Mouse (Mus musculus) lung, postnatal 0 days (tissue): ENCODE measurements at regions not wholly inside any gene's neighbourhood (a gene's known extent, or its start where the extent isn't known, plus 50 kb on each side); places are given as distances from the start of the nearest gene placed in this dataset.

Experiments
- ATAC-seq: fragments of 200-750 bp; cut with Nextera tagmentation; 2 replicates; pipeline ENCODE4 v1.8.0; 2017; ENCODE audit warnings: moderate library complexity
- DNase-seq: peaks from one replicate; pipeline ENCODE4 v3.0.0-alpha.2; 2016; ENCODE audit warnings: low spot score
- H3K27ac ChIP-seq: fragments of 300-500 bp; sonication (generic); 2 replicates; pipeline ENCODE4 v1.5.1; 2014; ENCODE audit warnings: antibody characterized with exemption, mild to moderate bottlenecking, low read length, mixed read lengths
- H3K27me3 ChIP-seq: fragments of 300-500 bp; sonication (generic); replicated peaks from 2 replicates; pipeline ENCODE4 v1.6.1; 2014; ENCODE audit warnings: low read length, mixed read lengths; ENCODE audit not compliant: insufficient read depth
- H3K36me3 ChIP-seq: fragments of 300-500 bp; sonication (generic); 2 replicates; pipeline ENCODE4 v1.6.1; 2014; ENCODE audit warnings: low read length, mixed read lengths; ENCODE audit not compliant: insufficient read depth
- H3K4me1 ChIP-seq: fragments of 300-500 bp; sonication (generic); 2 replicates; pipeline ENCODE4 v1.6.1; 2014; ENCODE audit warnings: antibody characterized with exemption, low read depth, low read length, mixed read lengths; ENCODE audit not compliant: insufficient read depth
- H3K4me2 ChIP-seq: fragments of 300-500 bp; sonication (generic); replicated peaks from 2 replicates; pipeline ENCODE4 v1.6.1; 2014; ENCODE audit warnings: low read depth, mild to moderate bottlenecking, low read length, moderate library complexity, mixed read lengths
- H3K4me3 ChIP-seq: fragments of 300-500 bp; sonication (generic); 2 replicates; pipeline ENCODE4 v1.5.1; 2014; ENCODE audit warnings: low read depth, low read length
- H3K9ac ChIP-seq: fragments of 300-500 bp; sonication (generic); replicated peaks from 2 replicates; pipeline ENCODE4 v1.6.1; 2014; ENCODE audit warnings: low read depth, mild to moderate bottlenecking
- H3K9me3 ChIP-seq: fragments of 300-500 bp; sonication (generic); 2 replicates; pipeline ENCODE4 v1.6.1; 2016; ENCODE audit warnings: low read length, mixed read lengths
- CTCF ChIP-seq: IDR thresholded peaks from 2 replicates; pipeline ENCODE4 v1.5.1; 2016; ENCODE audit warnings: antibody characterized with exemption, mild to moderate bottlenecking
- EP300 ChIP-seq: IDR thresholded peaks from 2 replicates; pipeline ENCODE4 v1.6.1; 2016; ENCODE audit warnings: antibody characterized with exemption, mild to moderate bottlenecking, control low read depth
- WGBS: fragments of 180-500 bp; shearing (Covaris S2); extraction: QIAGEN DNeasy Blood & Tissue Kit; methylation state at CpG from one replicate; pipeline ENCODE4 v1.1.7; 2014; 5-methylcytosine and 5-hydroxymethylcytosine counted together

DNA sequence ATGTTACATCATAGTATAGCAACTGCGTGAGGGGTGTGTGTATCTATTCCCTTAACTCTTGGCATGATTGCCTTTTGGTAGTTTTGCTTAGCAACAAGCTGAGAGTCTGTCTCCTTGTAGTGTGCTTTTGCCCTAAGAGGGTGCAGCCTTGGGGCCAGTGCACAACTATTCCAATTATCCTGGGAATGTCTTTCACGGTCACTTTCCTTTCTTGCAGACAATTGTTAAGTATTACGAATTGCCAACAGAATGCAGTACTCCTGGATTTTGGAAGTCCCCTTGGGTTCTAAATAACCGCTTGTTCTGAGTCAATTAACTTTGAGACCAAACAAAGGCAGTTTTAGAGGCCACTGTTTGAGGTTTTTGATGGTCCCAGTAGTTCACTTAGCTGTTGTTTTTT, 242.1 kb upstream of the Ano5 start:
- WGBS: 39% methylated on average over 4 of the region's 4 CpGs
- no peak overlapping the region for H3K9ac ChIP-seq
- no peak for ATAC-seq
- no peaks in the 10 kb centered on the region for H3K27me3 ChIP-seq
- H3K27ac ChIP-seq: no peak overlapping the region
- no peaks in the 10 kb centered on the region for H3K9me3 ChIP-seq
- TF ChIP-seq EP300: no peak
- no peak for TF ChIP-seq CTCF
- H3K36me3 ChIP-seq: no peaks in the 10 kb centered on the region
- H3K4me1 ChIP-seq: no peaks in the 10 kb centered on the region
- DNase-seq: no peak
- H3K4me3 ChIP-seq: no peak overlapping the region
- H3K4me2 ChIP-seq: no peak overlapping the region

DNA sequence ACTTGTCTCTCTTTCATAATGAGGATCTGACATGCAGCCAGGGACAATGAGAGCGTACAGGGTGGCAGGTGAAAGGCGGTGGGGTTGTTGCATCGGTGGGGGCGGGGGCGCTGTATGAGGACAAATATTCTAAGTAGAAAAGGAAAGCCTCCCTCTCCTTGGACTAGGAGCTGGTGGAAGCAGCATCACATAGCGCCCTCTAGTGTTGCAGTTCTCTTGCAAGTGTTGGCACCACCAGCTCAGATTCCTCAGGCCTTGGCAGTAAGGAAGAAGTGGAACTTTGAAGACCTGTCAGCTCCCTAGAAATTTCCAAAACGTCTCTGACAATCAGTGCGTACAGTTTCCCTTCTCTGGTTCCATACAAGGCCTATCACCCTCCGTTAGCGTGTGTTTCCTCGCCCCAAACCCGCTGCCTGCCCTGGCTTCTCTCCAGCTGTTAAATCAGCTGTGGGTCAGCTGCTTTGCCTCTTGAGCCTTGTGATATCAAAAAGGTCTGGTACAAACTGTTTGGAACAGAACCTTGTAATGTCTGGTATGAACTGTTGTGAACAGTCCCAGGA, 240.2 kb upstream of the Ano5 start:
- no peaks in the 10 kb centered on the region for H3K9me3 ChIP-seq
- no peak for DNase-seq
- no peaks in the 10 kb centered on the region for H3K36me3 ChIP-seq
- H3K27me3 ChIP-seq: no peaks in the 10 kb centered on the region
- H3K27ac ChIP-seq: no peak overlapping the region
- WGBS: 58% methylated on average over 12 of the region's 12 CpGs
- no peak overlapping the region for H3K9ac ChIP-seq
- no peak for ATAC-seq
- no peak overlapping the region for H3K4me2 ChIP-seq
- no peaks in the 10 kb centered on the region for H3K4me1 ChIP-seq
- TF ChIP-seq EP300 (no peak), CTCF (peak; percentile 45)
- H3K4me3 ChIP-seq: no peak overlapping the region

DNA sequence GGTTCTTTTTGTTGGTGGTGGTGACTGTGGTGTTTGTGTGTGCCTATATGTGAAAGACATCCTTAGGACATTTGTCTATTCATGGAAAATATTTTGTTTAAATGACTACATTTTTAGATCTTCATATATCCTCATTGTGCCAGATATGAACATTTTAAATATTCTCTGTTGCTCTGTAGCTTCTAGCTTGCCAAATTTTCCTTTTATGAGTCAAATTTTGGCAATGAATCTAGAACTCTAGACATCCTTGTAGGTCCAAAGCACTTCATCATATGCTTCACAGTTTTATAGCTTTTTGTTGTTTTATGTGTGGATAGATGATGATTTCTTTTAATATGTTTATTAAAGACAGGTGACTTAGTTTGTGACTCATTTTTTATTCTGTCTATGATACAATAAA, 229.4 kb upstream of the Ano5 start:
- no peak overlapping the region for H3K4me2 ChIP-seq

DNA sequence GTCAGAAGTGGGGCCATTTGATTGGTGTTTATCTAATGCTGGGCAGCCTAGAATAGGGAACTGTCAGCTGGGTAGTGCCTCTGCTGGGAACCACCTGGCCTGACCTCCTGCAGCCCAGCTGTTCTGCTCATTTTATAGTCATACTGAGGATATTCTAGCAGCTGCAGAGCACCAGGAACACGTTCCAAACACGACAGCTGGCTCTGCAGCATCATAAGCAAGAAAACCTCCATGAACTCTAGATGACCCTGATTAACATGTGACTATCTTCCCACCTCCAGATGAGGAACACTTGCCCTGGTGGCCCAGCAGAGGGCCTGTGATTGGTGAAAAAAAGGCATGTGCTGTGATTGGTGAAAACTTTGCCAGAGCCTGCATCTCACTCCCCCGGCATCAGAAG, 210.6 kb upstream of the Ano5 start:
- Histone ChIP-seq H3K27me3 (no peaks in the 10 kb centered on the region), H3K9ac (no peak overlapping the region), H3K36me3 (no peaks in the 10 kb centered on the region), H3K4me2 (no peak overlapping the region), H3K9me3 (no peaks in the 10 kb centered on the region), H3K4me3 (no peak overlapping the region), H3K4me1 (no peaks in the 10 kb centered on the region), H3K27ac (no peak overlapping the region)
- DNase-seq: peak; percentile 88
- TF ChIP-seq EP300 (peak; percentile 94), CTCF (peak; percentile 40)
- peak; percentile 98 for ATAC-seq
- WGBS: 6% methylated on average over 3 of the region's 3 CpGs

More for the DNA sequence above, 229.4 kb upstream of the Ano5 start:
- Histone ChIP-seq H3K4me1 (no peaks in the 10 kb centered on the region), H3K36me3 (no peaks in the 10 kb centered on the region), H3K27me3 (no peaks in the 10 kb centered on the region), H3K4me3 (no peak overlapping the region), H3K9ac (no peak overlapping the region), H3K9me3 (no peaks in the 10 kb centered on the region), H3K27ac (no peak overlapping the region)
- DNase-seq: no peak
- TF ChIP-seq EP300 (no peak), CTCF (no peak)
- no peak for ATAC-seq

DNA sequence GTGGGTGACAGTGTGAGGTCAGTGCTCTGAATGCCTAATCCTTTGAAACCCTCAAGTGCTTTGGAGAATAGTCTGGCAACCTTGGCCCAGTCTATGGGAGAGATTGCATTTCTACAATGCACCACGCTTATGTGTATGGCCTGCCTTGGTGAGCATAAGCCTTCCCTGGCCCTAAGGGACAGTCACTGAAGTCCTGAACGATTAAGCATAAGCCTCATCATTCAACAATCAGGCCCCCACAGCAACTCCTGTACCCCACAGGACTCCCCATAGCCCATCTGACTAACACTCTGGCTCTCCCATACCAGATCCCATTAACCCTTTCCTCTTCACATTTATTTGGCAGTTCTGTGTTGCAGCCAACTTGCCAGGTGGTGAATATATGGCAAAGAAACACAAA, 203.1 kb upstream of the Ano5 start:
- 78% methylated on average over 2 of the region's 2 CpGs for WGBS
- Histone ChIP-seq H3K9ac (no peak overlapping the region), H3K4me3 (no peak overlapping the region), H3K27ac (no peak overlapping the region), H3K27me3 (no peaks in the 10 kb centered on the region), H3K4me2 (no peak overlapping the region), H3K36me3 (no peaks in the 10 kb centered on the region), H3K4me1 (no peaks in the 10 kb centered on the region), H3K9me3 (no peaks in the 10 kb centered on the region)
- DNase-seq: no peak
- no peak for TF ChIP-seq CTCF
- TF ChIP-seq EP300: no peak
- no peak for ATAC-seq

DNA sequence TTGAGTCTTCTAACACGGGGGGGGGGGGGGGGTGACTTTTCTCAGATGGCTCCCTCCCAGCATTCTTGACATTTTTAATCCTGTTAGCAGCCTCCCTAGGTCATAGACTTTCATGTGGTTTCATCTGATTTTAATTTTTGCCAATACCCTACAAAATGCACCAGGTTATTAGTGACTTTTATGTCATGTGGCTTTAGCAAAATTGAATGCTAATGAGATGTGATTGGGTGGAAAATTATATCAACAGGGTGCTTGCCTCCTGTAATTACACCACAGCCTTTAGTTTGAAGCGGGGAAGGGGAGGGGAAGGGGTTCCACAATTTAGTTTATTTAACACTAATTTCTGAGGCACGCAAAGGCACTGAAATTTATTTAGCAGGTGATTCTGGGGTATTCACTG, 200.6 kb upstream of the Ano5 start:
- no peak for DNase-seq
- Histone ChIP-seq H3K9ac (no peak overlapping the region), H3K4me2 (no peak overlapping the region), H3K27me3 (no peaks in the 10 kb centered on the region), H3K27ac (no peak overlapping the region), H3K4me3 (no peak overlapping the region), H3K36me3 (no peaks in the 10 kb centered on the region), H3K9me3 (no peaks in the 10 kb centered on the region), H3K4me1 (no peaks in the 10 kb centered on the region)
- no peak for TF ChIP-seq EP300
- 47% methylated on average over 3 of the region's 3 CpGs for WGBS
- ATAC-seq: no peak
